Comparison of ENCODE assay signal across 8 mouse cellular contexts in genomic region chr13:12395571-12395970, GRCm38 (mm10). TPM values are rescaled to one million over a fixed set of nuclear protein-coding genes. Genes with fewer than 3 reads are reported as not detected.
DNase-seq lines count a peak whose midpoint lies in the region; ATAC-seq and TF ChIP-seq lines count a peak whose summit lies in the region.

No protein-coding gene starts in this region.

- DNase-seq in gastrocnemius, adult 18-20 months (ENCODE audit: low spot score) = peak; percentile 9
- no peak for DNase-seq in gastrocnemius, postnatal 10 days
- DNase-seq in thymus, postnatal 0 days (ENCODE audit: low spot score) = peak; percentile 38
- DNase-seq in thymus, postnatal 4 days = no peak
- DNase-seq in stomach, postnatal 0 days (ENCODE audit: low spot score) = peak; percentile 40
- DNase-seq in cerebellum, postnatal 14 days = no peak

- no peak for TF ChIP-seq EP300 in stomach, postnatal 0 days (optimal IDR thresholded peaks at IDR 0.05)

- WGBS in liver, embryonic 16.5 days (ENCODE audit: insufficient replicate concordance) = under 1% methylated on average over 23 of the region's 23 CpGs
- WGBS in stomach, postnatal 0 days = under 1% methylated on average over 23 of the region's 23 CpGs

- ATAC-seq in granulocyte monocyte progenitor cell, adult 5-6 weeks (replicated peaks; ENCODE audit: poor library complexity, severe bottlenecking) = peak; percentile 43
- no peak for ATAC-seq in liver, embryonic 16.5 days (ENCODE audit: low read depth)
- peak; percentile 25 for ATAC-seq in stomach, postnatal 0 days (ENCODE audit: low FRiP score, low TSS enrichment)

- peak overlapping the region; percentile 68 for H3K9ac ChIP-seq in liver, embryonic 16.5 days (ENCODE audit: low read depth, low read length)
- H3K9ac ChIP-seq in stomach, postnatal 0 days (ENCODE audit: low read length) = peak overlapping the region; percentile 76

- H3K9me3 ChIP-seq in liver, embryonic 16.5 days (replicated peaks; ENCODE audit: control insufficient read depth, low read length) = no peaks in the 10 kb centered on the region
- no peaks in the 10 kb centered on the region for H3K9me3 ChIP-seq in stomach, postnatal 0 days (ENCODE audit: control insufficient read depth, low read length)

- H3K27ac ChIP-seq in liver, embryonic 16.5 days (ENCODE audit: low read length) = no peak overlapping the region
- 0 out of 2 replicates have a peak overlapping the region, but pooled peaks have one; percentile 8 for H3K27ac ChIP-seq in stomach, postnatal 0 days (replicated peaks)

- peaks cover 4% of the 10 kb centered on the region for H3K36me3 ChIP-seq in liver, embryonic 16.5 days (ENCODE audit: control insufficient read depth, insufficient read depth)
- peaks cover 8% of the 10 kb centered on the region for H3K36me3 ChIP-seq in stomach, postnatal 0 days (ENCODE audit: control insufficient read depth, insufficient read depth, low read length)

- peak overlapping the region; percentile 94 for H3K4me3 ChIP-seq in liver, embryonic 16.5 days (ENCODE audit: low read depth, low read length)
- H3K4me3 ChIP-seq in stomach, postnatal 0 days (ENCODE audit: low read depth, low read length) = peak overlapping the region; percentile 83

- peak overlapping the region; percentile 97 for H3K4me2 ChIP-seq in liver, embryonic 16.5 days (ENCODE audit: low read depth, low read length)
- H3K4me2 ChIP-seq in stomach, postnatal 0 days (replicated peaks; ENCODE audit: low read depth) = peak overlapping the region; percentile 91

- peaks cover 10% of the 10 kb centered on the region for H3K4me1 ChIP-seq in liver, embryonic 16.5 days (ENCODE audit: control insufficient read depth, low read depth, low read length)
- peaks cover 6% of the 10 kb centered on the region; the same call in 1 of the 2 replicates for H3K4me1 ChIP-seq in stomach, postnatal 0 days (replicated peaks; ENCODE audit: control insufficient read depth, insufficient read depth)

- H3K27me3 ChIP-seq in liver, embryonic 16.5 days (ENCODE audit: control insufficient read depth, insufficient read depth, low read depth, low read length) = no peaks in the 10 kb centered on the region
- no peaks in the 10 kb centered on the region for H3K27me3 ChIP-seq in stomach, postnatal 0 days (ENCODE audit: control insufficient read depth, insufficient read depth, low read length)

- no peak for TF ChIP-seq CTCF in stomach, postnatal 0 days (IDR thresholded peaks at IDR 0.05; ENCODE audit: low read depth)

RNA-seq across cellular contexts. Expression of gene Heatr1, which starts 0.7 kb away (rescaled TPM):
- 10 to 100 TPM; 13.8 to 18.1 TPM for total RNA-seq in gastrocnemius, adult 18-20 months (2021)
- 10 to 100 TPM; 11.8 to 13.5 TPM for total RNA-seq in gastrocnemius, postnatal 10 days (2021)
- polyA plus RNA-seq in thymus, postnatal 0 days (2015; fragmentation: Nextera tagmentation; extraction: Ambion mirVana) = 18.5 and 19.1 TPM in 2 replicates
- total RNA-seq in granulocyte monocyte progenitor cell, adult 5-6 weeks (2014; fragmentation: Nextera tagmentation) = 59.9 and 78.3 TPM in 2 replicates
- total RNA-seq in granulocyte monocyte progenitor cell, adult 5-6 weeks (2017) = 113 and 125 TPM in 2 replicates
- polyA plus RNA-seq in liver, embryonic 16.5 days (2015; fragmentation: Nextera tagmentation; extraction: Ambion mirVana) = 8.7 and 8.9 TPM in 2 replicates
- polyA plus RNA-seq in stomach, postnatal 0 days (2015; fragmentation: Nextera tagmentation; extraction: Ambion mirVana) = 5.3 and 6.2 TPM in 2 replicates

RNA-seq across cellular contexts. Expression of gene Actn2, which starts 55.0 kb away (rescaled TPM):
- 1,000 to 10,000 TPM; 1,284 to 1,493 TPM for total RNA-seq in gastrocnemius, adult 18-20 months (2021)
- total RNA-seq in gastrocnemius, postnatal 10 days (2021) = 1,000 to 10,000 TPM; 1,429 to 1,530 TPM
- 7.7 and 9.5 TPM in 2 replicates for polyA plus RNA-seq in thymus, postnatal 0 days (2015; fragmentation: Nextera tagmentation; extraction: Ambion mirVana)
- not detected in 2 replicates for total RNA-seq in granulocyte monocyte progenitor cell, adult 5-6 weeks (2014; fragmentation: Nextera tagmentation)
- not detected in 2 replicates for total RNA-seq in granulocyte monocyte progenitor cell, adult 5-6 weeks (2017)
- 9.9 and 24.6 TPM in 2 replicates for polyA plus RNA-seq in liver, embryonic 16.5 days (2015; fragmentation: Nextera tagmentation; extraction: Ambion mirVana)
- 2.3 and 2.8 TPM in 2 replicates for polyA plus RNA-seq in stomach, postnatal 0 days (2015; fragmentation: Nextera tagmentation; extraction: Ambion mirVana)

Comparison
In these comparisons a context has a peak if more than half of its experiments do, and no peak if none do; other contexts are left out.
1. DNase-seq: peak in gastrocnemius, adult 18-20 months (single experiment), thymus, postnatal 0 days (single experiment) and stomach, postnatal 0 days (single experiment); none in gastrocnemius, postnatal 10 days (single experiment), thymus, postnatal 4 days (single experiment) and cerebellum, postnatal 14 days (0 of 2).
2. RNA of gene Actn2, which starts 55.0 kb away (total RNA-seq): 1,429 to 1,530 TPM in gastrocnemius, postnatal 10 days and 1,284 to 1,493 TPM in gastrocnemius, adult 18-20 months; not detected in granulocyte monocyte progenitor cell, adult 5-6 weeks; every median in the first group is over 1,000 times any median in the second.